Mouse (Mus musculus): Measurements from ENCODE around the gene Irgm1. TPM values are rescaled to one million over a fixed set of nuclear protein-coding genes. Genes with fewer than 3 reads are reported as not detected.

Irgm1 gene
- polyA plus RNA-seq, 1 experiment = 20.0 TPM

GRCm38 (mm10) chr11:48871817-48872541 is 496 bp upstream of the Irgm1 start:
- H3K4me1 ChIP-seq (replicated peaks; ENCODE audit: control insufficient read depth, insufficient read depth, low read length) = peaks cover 18% of the 10 kb centered on the region
- H3K27me3 ChIP-seq (ENCODE audit: control insufficient read depth, insufficient read depth, low read length) = no peaks in the 10 kb centered on the region
- TF ChIP-seq CTCF (IDR thresholded peaks at IDR 0.05; ENCODE audit: borderline replicate concordance, control insufficient read depth, extremely low read depth, insufficient read depth, low read length, poor library complexity) = no peak
- 1% methylated on average over 17 of the region's 17 CpGs for WGBS
- peak overlapping the region; percentile 97 for H3K27ac ChIP-seq (ENCODE audit: control insufficient read depth, insufficient read depth, low read length)
- peak; percentile 49 for DNase-seq
- no peaks in the 10 kb centered on the region for H3K36me3 ChIP-seq (ENCODE audit: control insufficient read depth, insufficient read depth, low read length)
- peak overlapping the region; percentile 98 for H3K4me3 ChIP-seq (ENCODE audit: control insufficient read depth, insufficient read depth, low read length)

- DNase-seq = no peak
- H3K4me1 ChIP-seq (replicated peaks; ENCODE audit: control insufficient read depth, insufficient read depth, low read length) = peaks cover 18% of the 10 kb centered on the region
- under 1% methylated on average over 7 of the region's 7 CpGs for WGBS
- peaks cover 10% of the 10 kb centered on the region for H3K36me3 ChIP-seq (ENCODE audit: control insufficient read depth, insufficient read depth, low read length)
- no peaks in the 10 kb centered on the region for H3K27me3 ChIP-seq (ENCODE audit: control insufficient read depth, insufficient read depth, low read length)
- TF ChIP-seq CTCF (IDR thresholded peaks at IDR 0.05; ENCODE audit: borderline replicate concordance, control insufficient read depth, extremely low read depth, insufficient read depth, low read length, poor library complexity) (no peak), POLR2A (IDR thresholded peaks at IDR 0.05; ENCODE audit: control insufficient read depth, extremely low read depth, insufficient read depth, low read length, poor library complexity) (no peak)
- peak overlapping the region; percentile 98 for H3K4me3 ChIP-seq (ENCODE audit: control insufficient read depth, insufficient read depth, low read length)
- peak overlapping the region; percentile 97 for H3K27ac ChIP-seq (ENCODE audit: control insufficient read depth, insufficient read depth, low read length)
Measured at GRCm38 (mm10) chr11:48870781-48871180, 702 bp downstream of the Irgm1 start.

- 4% methylated on average over 7 of the region's 7 CpGs for WGBS
- Histone ChIP-seq H3K4me1 (replicated peaks; ENCODE audit: control insufficient read depth, insufficient read depth, low read length) (peaks cover 16% of the 10 kb centered on the region), H3K27ac (ENCODE audit: control insufficient read depth, insufficient read depth, low read length) (peak overlapping the region; percentile 9), H3K4me3 (ENCODE audit: control insufficient read depth, insufficient read depth, low read length) (peak overlapping the region; percentile 45), H3K27me3 (ENCODE audit: control insufficient read depth, insufficient read depth, low read length) (no peaks in the 10 kb centered on the region), H3K36me3 (ENCODE audit: control insufficient read depth, insufficient read depth, low read length) (peaks cover 16% of the 10 kb centered on the region)
- peak; percentile 26 for DNase-seq
- no peak for TF ChIP-seq POLR2A (IDR thresholded peaks at IDR 0.05; ENCODE audit: control insufficient read depth, extremely low read depth, insufficient read depth, low read length, poor library complexity)
- TF ChIP-seq CTCF (IDR thresholded peaks at IDR 0.05; ENCODE audit: borderline replicate concordance, control insufficient read depth, extremely low read depth, insufficient read depth, low read length, poor library complexity) = no peak
Measured at GRCm38 (mm10) chr11:48869380-48870110, 1.9 kb downstream of the Irgm1 start.

GRCm38 (mm10) chr11:48866481-48866880 is 5.0 kb downstream of the Irgm1 start:
- no peak for DNase-seq
- TF ChIP-seq CTCF (IDR thresholded peaks at IDR 0.05; ENCODE audit: borderline replicate concordance, control insufficient read depth, extremely low read depth, insufficient read depth, low read length, poor library complexity) (no peak), POLR2A (IDR thresholded peaks at IDR 0.05; ENCODE audit: control insufficient read depth, extremely low read depth, insufficient read depth, low read length, poor library complexity) (no peak)
- H3K4me3 ChIP-seq (ENCODE audit: control insufficient read depth, insufficient read depth, low read length) = no peak overlapping the region
- no peak overlapping the region for H3K27ac ChIP-seq (ENCODE audit: control insufficient read depth, insufficient read depth, low read length)
- H3K4me1 ChIP-seq (replicated peaks; ENCODE audit: control insufficient read depth, insufficient read depth, low read length) = peaks cover 12% of the 10 kb centered on the region
- H3K27me3 ChIP-seq (ENCODE audit: control insufficient read depth, insufficient read depth, low read length) = no peaks in the 10 kb centered on the region
- whole genome bisulfite sequencing = 96% methylated on average over 9 of the region's 9 CpGs
- H3K36me3 ChIP-seq (ENCODE audit: control insufficient read depth, insufficient read depth, low read length) = peaks cover 16% of the 10 kb centered on the region

DNA sequence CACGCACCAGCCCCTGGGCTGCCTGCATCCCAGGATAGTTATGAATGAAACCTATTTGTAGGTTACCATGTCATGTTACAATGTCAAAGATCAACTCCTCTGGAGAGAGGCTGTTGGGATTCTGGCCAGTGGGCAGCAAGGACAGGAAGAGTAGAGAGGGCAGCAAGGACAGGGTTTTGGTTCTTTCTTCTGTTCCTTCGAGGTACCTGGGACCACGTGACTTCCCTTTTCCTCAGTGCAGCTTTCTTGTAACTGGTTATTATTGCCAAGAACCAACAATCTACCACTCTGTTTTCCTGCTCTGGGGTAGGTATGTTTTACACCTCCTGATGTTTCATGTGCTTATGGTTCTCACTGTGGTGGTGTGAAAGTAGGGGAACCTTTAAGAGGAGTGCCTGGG is 7.7 kb downstream of the Irgm1 start:
- peaks cover 4% of the 10 kb centered on the region for H3K4me1 ChIP-seq (replicated peaks; ENCODE audit: control insufficient read depth, insufficient read depth, low read length)
- H3K4me3 ChIP-seq (ENCODE audit: control insufficient read depth, insufficient read depth, low read length) = no peak overlapping the region
- peaks cover 16% of the 10 kb centered on the region for H3K36me3 ChIP-seq (ENCODE audit: control insufficient read depth, insufficient read depth, low read length)
- no peak overlapping the region for H3K27ac ChIP-seq (ENCODE audit: control insufficient read depth, insufficient read depth, low read length)
- H3K27me3 ChIP-seq (ENCODE audit: control insufficient read depth, insufficient read depth, low read length) = no peaks in the 10 kb centered on the region
- WGBS = 63% methylated on average over 3 of the region's 3 CpGs
- TF ChIP-seq CTCF (IDR thresholded peaks at IDR 0.05; ENCODE audit: borderline replicate concordance, control insufficient read depth, extremely low read depth, insufficient read depth, low read length, poor library complexity) = no peak
- TF ChIP-seq POLR2A (IDR thresholded peaks at IDR 0.05; ENCODE audit: control insufficient read depth, extremely low read depth, insufficient read depth, low read length, poor library complexity) = no peak
- no peak for DNase-seq

- 97% methylated on average over 1 of the region's 1 CpGs for WGBS
- Histone ChIP-seq H3K27ac (ENCODE audit: control insufficient read depth, insufficient read depth, low read length) (no peak overlapping the region), H3K36me3 (ENCODE audit: control insufficient read depth, insufficient read depth, low read length) (peaks cover 16% of the 10 kb centered on the region), H3K4me1 (replicated peaks; ENCODE audit: control insufficient read depth, insufficient read depth, low read length) (peaks cover 5% of the 10 kb centered on the region), H3K4me3 (ENCODE audit: control insufficient read depth, insufficient read depth, low read length) (no peak overlapping the region), H3K27me3 (ENCODE audit: control insufficient read depth, insufficient read depth, low read length) (no peaks in the 10 kb centered on the region)
- TF ChIP-seq POLR2A (IDR thresholded peaks at IDR 0.05; ENCODE audit: control insufficient read depth, extremely low read depth, insufficient read depth, low read length, poor library complexity) (no peak), CTCF (IDR thresholded peaks at IDR 0.05; ENCODE audit: borderline replicate concordance, control insufficient read depth, extremely low read depth, insufficient read depth, low read length, poor library complexity) (no peak)
- DNase-seq = no peak
Measured at GRCm38 (mm10) chr11:48862784-48863319, 8.6 kb downstream of the Irgm1 start.

All from thymus, adult 2 months (tissue).